Mouse (Mus musculus) bone marrow macrophage, adult 2 months (primary cell): ENCODE measurements around the gene Msmo1. TPM values are rescaled to one million over a fixed set of nuclear protein-coding genes. Genes with fewer than 3 reads are reported as not detected.

Experiments used
- H3K27ac ChIP-seq: 2 replicates; pipeline ENCODE4 v1.5.1; 2012; ENCODE audit warnings: low read depth, low read length; ENCODE audit not compliant: insufficient read depth
- H3K4me1 ChIP-seq: 2 replicates; pipeline ENCODE4 v1.6.1; 2012; ENCODE audit warnings: low read length; ENCODE audit not compliant: control insufficient read depth, insufficient read depth
- H3K4me3 ChIP-seq: 2 replicates; pipeline ENCODE4 v1.5.1; 2012; ENCODE audit warnings: mild to moderate bottlenecking, low read length, moderate library complexity; ENCODE audit not compliant: insufficient read depth
- CTCF ChIP-seq: IDR thresholded peaks from 2 replicates; pipeline ENCODE4 v1.5.1; 2012; ENCODE audit warnings: low read depth, mild to moderate bottlenecking, low read length, moderate library complexity
- POLR2A ChIP-seq: IDR thresholded peaks from 2 replicates; pipeline ENCODE4 v1.6.1; 2012; ENCODE audit warnings: mild to moderate bottlenecking, low read depth, low read length, borderline replicate concordance
- polyA plus RNA-seq: library from polyadenylated mRNA; stranded (reverse); fragments of >200 nt; gene quantifications from 2 replicates; pipeline ENCODE4 v1.2.4, GENCODE M21; 2012; ENCODE audit not compliant: missing spikeins, insufficient read depth, insufficient read length

The Msmo1 gene
- polyA plus RNA-seq, 1 experiment: 65.3 TPM

- peaks cover 2% of the 10 kb centered on the region; the same call in 1 of the 2 replicates for H3K4me1 ChIP-seq
- TF ChIP-seq POLR2A: no peak
- TF ChIP-seq CTCF: no peak
- H3K27ac ChIP-seq: no peak overlapping the region
- no peak overlapping the region for H3K4me3 ChIP-seq
These were observed 21.1 kb downstream of the Msmo1 start for GRCm38 (mm10) chr8:64712499-64712898.

- H3K4me1 ChIP-seq: peaks cover 1% of the 10 kb centered on the region; the same call in 1 of the 2 replicates
- no peak for TF ChIP-seq CTCF
- H3K27ac ChIP-seq: no peak overlapping the region
- H3K4me3 ChIP-seq: no peak overlapping the region
These were observed 22.0 kb downstream of the Msmo1 start for GRCm38 (mm10) chr8:64711544-64711943.

- Histone ChIP-seq H3K4me3 (no peak overlapping the region), H3K4me1 (no peaks in the 10 kb centered on the region), H3K27ac (no peak overlapping the region)
- TF ChIP-seq CTCF (no peak), POLR2A (no peak)
These were observed 26.1 kb downstream of the Msmo1 start for GRCm38 (mm10) chr8:64707481-64707880.

- Histone ChIP-seq H3K27ac (no peak overlapping the region), H3K4me1 (no peaks in the 10 kb centered on the region), H3K4me3 (no peak overlapping the region)
- TF ChIP-seq CTCF (no peak), POLR2A (no peak)
These were observed 30.4 kb downstream of the Msmo1 start for GRCm38 (mm10) chr8:64703191-64703590.

- H3K4me3 ChIP-seq: peak within 1 kb of the TSS; percentile 65
- H3K4me1 ChIP-seq: peaks cover 8% of the 10 kb centered on the region
- H3K27ac ChIP-seq: no peak within 1 kb of the TSS
- TF ChIP-seq CTCF (no peak), POLR2A (no peak)
These were observed 40.9 kb downstream of the Msmo1 start, which contains the start of gene Cpe for GRCm38 (mm10) chr8:64692651-64693201. Gene Cpe (minus strand): TSS chr8:64693054.

- TF ChIP-seq CTCF (no peak), POLR2A (no peak)
- no peak overlapping the region for H3K27ac ChIP-seq
- peak overlapping the region; percentile 65 for H3K4me3 ChIP-seq
- H3K4me1 ChIP-seq: peaks cover 8% of the 10 kb centered on the region
These were observed 41.8 kb downstream of the Msmo1 start for GRCm38 (mm10) chr8:64691591-64692401.

GRCm38 (mm10) chr8:64690845-64691244 is 42.7 kb downstream of the Msmo1 start:
- no peak overlapping the region for H3K27ac ChIP-seq
- peaks cover 10% of the 10 kb centered on the region for H3K4me1 ChIP-seq
- no peak for TF ChIP-seq POLR2A
- no peak for TF ChIP-seq CTCF
- no peak overlapping the region for H3K4me3 ChIP-seq

GRCm38 (mm10) chr8:64690306-64690705 is 43.3 kb downstream of the Msmo1 start:
- Histone ChIP-seq H3K4me1 (peaks cover 10% of the 10 kb centered on the region), H3K27ac (no peak overlapping the region), H3K4me3 (no peak overlapping the region)
- TF ChIP-seq POLR2A (no peak), CTCF (no peak)

GRCm38 (mm10) chr8:64688741-64689140 is 44.9 kb downstream of the Msmo1 start:
- H3K4me3 ChIP-seq: no peak overlapping the region
- TF ChIP-seq CTCF (no peak), POLR2A (no peak)
- peaks cover 10% of the 10 kb centered on the region for H3K4me1 ChIP-seq
- H3K27ac ChIP-seq: no peak overlapping the region

- TF ChIP-seq POLR2A (no peak), CTCF (no peak)
- no peak overlapping the region for H3K27ac ChIP-seq
- H3K4me1 ChIP-seq: peaks cover 9% of the 10 kb centered on the region
- H3K4me3 ChIP-seq: no peak overlapping the region
These were observed 45.4 kb downstream of the Msmo1 start for GRCm38 (mm10) chr8:64688161-64688560.
